Mouse (Mus musculus) gastrocnemius, postnatal 10 days (tissue): Measurements from ENCODE around the gene Pde6b. TPM values are rescaled to one million over a fixed set of nuclear protein-coding genes. Genes with fewer than 3 reads are reported as not detected.

Source experiments
- DNase-seq: peaks from one replicate; pipeline ENCODE4 v3.0.0; 2021; ENCODE audit warnings: mixed read lengths
- total RNA-seq, 2 experiments: library from RNA; stranded (reverse); gene quantifications; 2 replicates each; pipeline ENCODE4 v1.2.3; 2021

Gene Pde6b
- total RNA-seq, 2 experiments from 2014 or later = not detected

GRCm38 (mm10) chr5:108389744-108390143, 1.6 kb downstream of the Pde6b start:
- DNase-seq = no peak

GRCm38 (mm10) chr5:108403453-108403852, 15.3 kb downstream of the Pde6b start:
- DNase-seq = no peak

GRCm38 (mm10) chr5:108405460-108405859, 17.3 kb downstream of the Pde6b start:
- DNase-seq = no peak

GRCm38 (mm10) chr5:108406977-108407376, 18.8 kb downstream of the Pde6b start:
- no peak for DNase-seq

GRCm38 (mm10) chr5:108414711-108415110, 26.5 kb downstream of the Pde6b start:
- DNase-seq = no peak

GRCm38 (mm10) chr5:108422741-108423140, 34.5 kb downstream of the Pde6b start:
- DNase-seq = no peak

GRCm38 (mm10) chr5:108423427-108423826, 35.2 kb downstream of the Pde6b start:
- no peak for DNase-seq

GRCm38 (mm10) chr5:108427186-108427585, 39.0 kb downstream of the Pde6b start:
- DNase-seq = peak; percentile 33

GRCm38 (mm10) chr5:108431196-108431595, 43.0 kb downstream of the Pde6b start:
- no peak for DNase-seq

- DNase-seq = peak; percentile 92
Observed at GRCm38 (mm10) chr5:108433804-108434587, 45.8 kb downstream of the Pde6b start, which contains the start of gene Atp5k. Gene Atp5k (minus strand): TSS chr5:108434448.

- DNase-seq = no peak
Observed at GRCm38 (mm10) chr5:108436101-108436500, 47.9 kb downstream of the Pde6b start.

GRCm38 (mm10) chr5:108446973-108447372, 58.8 kb downstream of the Pde6b start:
- no peak for DNase-seq

- no peak for DNase-seq
Observed at GRCm38 (mm10) chr5:108447857-108448256, 59.7 kb downstream of the Pde6b start.

- DNase-seq = peak; percentile 62
Observed at GRCm38 (mm10) chr5:108448785-108449668, 60.8 kb downstream of the Pde6b start, which contains the start of gene Mfsd7a. Gene Mfsd7a (minus strand): TSS chr5:108448891.

GRCm38 (mm10) chr5:108450837-108451540, 62.8 kb downstream of the Pde6b start:
- no peak for DNase-seq

GRCm38 (mm10) chr5:108451611-108452010, 63.4 kb downstream of the Pde6b start:
- no peak for DNase-seq

- DNase-seq = no peak
Observed at GRCm38 (mm10) chr5:108452422-108452821, 64.2 kb downstream of the Pde6b start.

GRCm38 (mm10) chr5:108454094-108454493, 65.9 kb downstream of the Pde6b start:
- no peak for DNase-seq

- DNase-seq = no peak
Observed at GRCm38 (mm10) chr5:108458706-108459105, 70.5 kb downstream of the Pde6b start.

- DNase-seq = no peak
Observed at GRCm38 (mm10) chr5:108460461-108460860, 72.3 kb downstream of the Pde6b start.

- DNase-seq = peak; percentile 97
Observed at GRCm38 (mm10) chr5:108461082-108462065, 73.2 kb downstream of the Pde6b start, which contains the start of gene Pcgf3. Gene Pcgf3 (plus strand): TSS chr5:108461232.
